Mouse (Mus musculus) ES-Bruce4 (cell line): ENCODE results near the gene Agtpbp1.

Experiments
- CTCF ChIP-seq: IDR thresholded peaks from one replicate; pipeline ENCODE4 v1.8.1; 2011; ENCODE audit warnings: low read depth, low read length
- EP300 ChIP-seq: IDR thresholded peaks from 2 replicates; pipeline ENCODE4 v1.6.1; 2011; ENCODE audit warnings: low read depth, low read length; ENCODE audit not compliant: insufficient read depth
- POLR2A ChIP-seq: IDR thresholded peaks from one replicate; pipeline ENCODE4 v1.8.1; 2011; ENCODE audit warnings: low read length; ENCODE audit not compliant: insufficient read depth

GRCm38 (mm10) chr13:59542411-59542810 lies 42.6 kb downstream of the Agtpbp1 start:
- no peak for TF ChIP-seq POLR2A
- TF ChIP-seq CTCF: no peak
- no peak for TF ChIP-seq EP300
